Mouse (Mus musculus): ENCODE data around the gene Gm13212. TPM values are rescaled to one million over a fixed set of nuclear protein-coding genes. Genes with fewer than 3 reads are reported as not detected.
"Not testable (repeated sequence)": the region's sequence is repeated elsewhere in the genome, so short reads cannot be mapped to it uniquely, and the experiment has no call there.

Gm13212 gene
- polyA plus RNA-seq, 1 experiment from 2014 or later: 2.7 TPM

- not testable (repeated sequence) for H3K9ac ChIP-seq; H3K4me1 ChIP-seq; H3K27me3 ChIP-seq (replicated peaks); H3K27ac ChIP-seq; H3K4me3 ChIP-seq; H3K4me2 ChIP-seq; H3K9me3 ChIP-seq (replicated peaks)
- ATAC-seq: 0 out of 2 replicates have a peak, but pooled peaks have one; percentile 21
- 72% methylated on average over 1 of the region's 1 CpGs for WGBS (ENCODE audit: insufficient replicate concordance)
- H3K36me3 ChIP-seq: peaks cover 20% of the 10 kb centered on the region; the same call in 1 of the 2 replicates
Observed at GRCm38 (mm10) chr4:145594183-145594582, 9.2 kb downstream of the Gm13212 start.

GRCm38 (mm10) chr4:145594798-145595197 is 9.8 kb downstream of the Gm13212 start:
- H3K4me2 ChIP-seq; H3K27ac ChIP-seq; H3K9ac ChIP-seq; H3K9me3 ChIP-seq (replicated peaks); ATAC-seq; H3K4me1 ChIP-seq; H3K27me3 ChIP-seq (replicated peaks); H3K4me3 ChIP-seq: not testable (repeated sequence)
- WGBS (ENCODE audit: insufficient replicate concordance): 77% methylated on average over 4 of the region's 4 CpGs
- peaks cover 20% of the 10 kb centered on the region; the same call in 1 of the 2 replicates for H3K36me3 ChIP-seq

GRCm38 (mm10) chr4:145640416-145641185 is 55.6 kb downstream of the Gm13212 start:
- 19% methylated on average over 61 of the region's 83 CpGs for WGBS (ENCODE audit: insufficient replicate concordance)
- Histone ChIP-seq H3K4me2 (peak overlapping the region; percentile 55), H3K4me3 (peak overlapping the region; percentile 30)
- ATAC-seq; H3K9ac ChIP-seq; H3K36me3 ChIP-seq; H3K27ac ChIP-seq; H3K27me3 ChIP-seq (replicated peaks); H3K9me3 ChIP-seq (replicated peaks); H3K4me1 ChIP-seq: not testable (repeated sequence)

GRCm38 (mm10) chr4:145670385-145670784 is 85.4 kb downstream of the Gm13212 start, which contains the start of gene Zfp980:
Gene Zfp980, plus strand, starts transcription at chr4:145670685.
- not testable (repeated sequence) for H3K27me3 ChIP-seq (replicated peaks); H3K4me1 ChIP-seq; H3K9ac ChIP-seq; H3K27ac ChIP-seq; H3K9me3 ChIP-seq (replicated peaks); H3K36me3 ChIP-seq; H3K4me2 ChIP-seq; H3K4me3 ChIP-seq; ATAC-seq
- WGBS (ENCODE audit: insufficient replicate concordance): 40% methylated on average over 3 of the region's 3 CpGs

- not testable (repeated sequence) for H3K27ac ChIP-seq; ATAC-seq; H3K4me2 ChIP-seq; H3K9me3 ChIP-seq (replicated peaks); H3K4me1 ChIP-seq; H3K4me3 ChIP-seq; H3K27me3 ChIP-seq (replicated peaks); H3K36me3 ChIP-seq; H3K9ac ChIP-seq
- 43% methylated on average over 2 of the region's 2 CpGs for WGBS (ENCODE audit: insufficient replicate concordance)
Observed at GRCm38 (mm10) chr4:145674286-145674780, 89.4 kb downstream of the Gm13212 start.

Other genes with a start within 250 kb of the Gm13212 start
- gene Zfp990, start 74.4 kb upstream of the Gm13212 start, polyA plus RNA-seq (2016; fragmentation: Nextera tagmentation; extraction: Ambion mirVana): 0.04 and 0.19 TPM in 2 replicates
- gene Zfp980, start 85.5 kb downstream of the Gm13212 start, polyA plus RNA-seq (2016; fragmentation: Nextera tagmentation; extraction: Ambion mirVana): not detected in 2 replicates

Data from liver, embryonic 12.5 days (tissue).